Mouse (Mus musculus) inflammation-experienced regulatory T-cells, adult 6 months (primary cell): ENCODE data around the gene Frmd3. TPM values are rescaled to one million over a fixed set of nuclear protein-coding genes. Genes with fewer than 3 reads are reported as not detected.
"Not testable (repeated sequence)": the region's sequence is repeated elsewhere in the genome, so short reads cannot be mapped to it uniquely, and the experiment has no call there.

Experiments used
- ATAC-seq: one replicate; pipeline ENCODE4 v1.8.0; 2017
- polyA plus RNA-seq, 3 experiments: library from polyadenylated mRNA; unstranded; fragments of 100-300 nt; shearing (Covaris generic); gene quantifications; one replicate each; pipeline ENCODE4 v1.2.1; 2017

Gene Frmd3
- not detected for polyA plus RNA-seq

GRCm38 (mm10) chr4:74013211-74014047 is at the start of gene Frmd3:
Gene Frmd3, plus strand, starts transcription at chr4:74013442.
- no peak for ATAC-seq

GRCm38 (mm10) chr4:73980454-73980853 is 32.8 kb upstream of the Frmd3 start:
- no peak for ATAC-seq

- no peak for ATAC-seq
These were observed 965 bp upstream of the Frmd3 start for GRCm38 (mm10) chr4:74012277-74012676.

- no peak for ATAC-seq
These were observed 542 bp upstream of the Frmd3 start for GRCm38 (mm10) chr4:74012700-74013099.

- ATAC-seq = no peak
These were observed 832 bp downstream of the Frmd3 start for GRCm38 (mm10) chr4:74014048-74014500.

- no peak for ATAC-seq
These were observed 6.8 kb downstream of the Frmd3 start for GRCm38 (mm10) chr4:74020084-74020483.

- no peak for ATAC-seq
These were observed 30.0 kb downstream of the Frmd3 start for GRCm38 (mm10) chr4:74043226-74043625.

- no peak for ATAC-seq
These were observed 38.5 kb downstream of the Frmd3 start for GRCm38 (mm10) chr4:74051692-74052091.

- no peak for ATAC-seq
These were observed 63.5 kb downstream of the Frmd3 start for GRCm38 (mm10) chr4:74076727-74077126.

- no peak for ATAC-seq
These were observed 97.6 kb downstream of the Frmd3 start for GRCm38 (mm10) chr4:74110816-74111215.

GRCm38 (mm10) chr4:74191528-74191927 is 178.3 kb downstream of the Frmd3 start:
- ATAC-seq = no peak

- ATAC-seq = no peak
These were observed 188.1 kb downstream of the Frmd3 start for GRCm38 (mm10) chr4:74201281-74201811.

GRCm38 (mm10) chr4:74221780-74222179 is 208.5 kb downstream of the Frmd3 start:
- ATAC-seq = not testable (repeated sequence)

- ATAC-seq = no peak
These were observed 209.1 kb downstream of the Frmd3 start for GRCm38 (mm10) chr4:74222360-74222759.

- ATAC-seq = no peak
These were observed 211.0 kb downstream of the Frmd3 start for GRCm38 (mm10) chr4:74224210-74224609.

GRCm38 (mm10) chr4:74230994-74231393 is 217.8 kb downstream of the Frmd3 start:
- ATAC-seq = peak; percentile 60

- peak; percentile 86 for ATAC-seq
These were observed 218.2 kb downstream of the Frmd3 start for GRCm38 (mm10) chr4:74231405-74231804.

GRCm38 (mm10) chr4:74233534-74233933 is 220.3 kb downstream of the Frmd3 start:
- no peak for ATAC-seq

- no peak for ATAC-seq
These were observed 228.9 kb downstream of the Frmd3 start, which contains the start of gene Kdm4c for GRCm38 (mm10) chr4:74242176-74242575. Gene Kdm4c, plus strand, starts transcription at chr4:74242497.

Other genes with a start within 250 kb of the Frmd3 start
- not detected for gene Rasef, start 222.4 kb upstream of the Frmd3 start, polyA plus RNA-seq
- gene Gm11758, start 137.2 kb upstream of the Frmd3 start, polyA plus RNA-seq = not detected
- gene Gm11757, start 122.3 kb upstream of the Frmd3 start, polyA plus RNA-seq = not detected
- gene Gm13871, start 107.5 kb upstream of the Frmd3 start, polyA plus RNA-seq = not detected
- not detected for gene Gm11756, start 92.7 kb upstream of the Frmd3 start, polyA plus RNA-seq
- not detected for gene 2310002L09Rik, start 62.6 kb upstream of the Frmd3 start, polyA plus RNA-seq
- gene Kdm4c, start 229.1 kb downstream of the Frmd3 start, polyA plus RNA-seq = 10 to 100 TPM; 29.1 to 34.6 (median 31.0) TPM